Mouse (Mus musculus) adrenal gland, postnatal 10 days (tissue): ENCODE data around the gene Stox2. TPM values are rescaled to one million over a fixed set of nuclear protein-coding genes. Genes with fewer than 3 reads are reported as not detected.
"Not testable (repeated sequence)": the region's sequence is repeated elsewhere in the genome, so short reads cannot be mapped to it uniquely, and the experiment has no call there.

Source experiments
- DNase-seq: peaks from one replicate; pipeline ENCODE4 v3.0.0; 2021; ENCODE audit warnings: mixed read lengths
- long read RNA-seq, 2 experiments: library from polyadenylated mRNA; stranded (forward); transcript quantifications; one replicate each; pipeline ENCODE4 v2.0.0; 2021
- total RNA-seq, 2 experiments: library from RNA; stranded (reverse); gene quantifications; 2 replicates each; pipeline ENCODE4 v1.2.3; 2021

The Stox2 gene
- total RNA-seq = 10 to 100 TPM; 12.4 to 18.8 TPM
- long read RNA-seq, experiment 1, partial matches to known transcripts = 1 of 2 reads
- long read RNA-seq, experiment 1, other reads (novel, unspliced or antisense) = 1 of 2 reads
- long read RNA-seq, experiment 2, partial matches to known transcripts = 0 of 1 reads
- long read RNA-seq, experiment 2, other reads (novel, unspliced or antisense) = 1 of 1 reads

DNA sequence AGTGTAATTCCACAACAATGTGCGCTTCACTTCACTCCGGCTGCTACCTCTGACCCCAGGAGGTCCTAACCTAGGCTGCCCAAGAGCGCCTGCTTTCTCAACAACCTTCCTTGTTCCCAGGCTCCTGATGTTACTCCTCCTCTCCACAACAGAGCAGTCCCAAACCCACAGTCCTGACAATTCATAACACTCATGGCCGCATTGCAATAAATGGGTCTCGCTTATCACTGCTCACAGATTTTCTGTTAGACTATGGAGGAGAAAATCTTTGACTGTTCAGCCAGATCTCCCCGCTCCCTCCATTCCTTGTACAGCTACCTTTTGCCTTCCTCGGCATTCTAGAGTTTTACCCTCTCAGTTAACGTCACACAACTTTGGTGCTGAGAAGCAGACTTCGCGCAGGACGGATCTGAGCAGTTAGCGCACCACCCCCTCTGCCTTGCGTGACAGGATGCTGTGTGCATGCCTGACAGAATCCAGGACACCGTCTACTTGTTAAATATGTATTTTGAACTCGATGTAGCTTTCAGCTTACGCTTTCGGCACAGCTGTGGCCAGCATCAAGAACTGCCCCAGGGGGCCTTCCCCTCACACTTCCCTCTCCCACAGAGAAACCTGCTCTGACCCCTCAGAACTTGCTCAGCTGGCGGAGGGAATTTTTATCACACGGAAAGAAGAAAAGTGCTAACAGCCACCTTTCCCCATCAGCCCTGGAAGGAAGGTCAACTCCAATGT lies at the start of gene Stox2:
Gene Stox2 (minus strand): TSS at position 51 of the 735 bp plus-strand sequence.
- DNase-seq = no peak

DNA sequence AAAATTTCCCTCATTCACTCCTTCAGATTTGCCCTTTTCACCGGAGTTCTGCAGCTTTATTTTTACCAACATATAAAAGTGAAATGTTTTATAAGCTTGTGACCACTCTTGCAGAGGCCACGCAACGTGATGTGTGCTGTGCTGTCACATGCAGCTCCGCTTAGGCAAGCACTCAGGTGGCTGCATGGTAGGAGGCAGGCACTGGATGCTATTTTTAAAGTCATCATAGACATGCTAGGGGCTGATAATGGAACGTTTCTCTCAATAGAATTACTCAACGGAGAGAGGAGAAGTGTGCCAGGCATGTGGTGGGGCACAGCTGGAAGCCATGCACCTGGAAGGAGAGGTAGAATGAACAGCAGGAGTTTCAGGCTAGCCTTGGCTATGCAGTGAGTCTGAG lies 49.3 kb upstream of the Stox2 start:
- DNase-seq = no peak

DNA sequence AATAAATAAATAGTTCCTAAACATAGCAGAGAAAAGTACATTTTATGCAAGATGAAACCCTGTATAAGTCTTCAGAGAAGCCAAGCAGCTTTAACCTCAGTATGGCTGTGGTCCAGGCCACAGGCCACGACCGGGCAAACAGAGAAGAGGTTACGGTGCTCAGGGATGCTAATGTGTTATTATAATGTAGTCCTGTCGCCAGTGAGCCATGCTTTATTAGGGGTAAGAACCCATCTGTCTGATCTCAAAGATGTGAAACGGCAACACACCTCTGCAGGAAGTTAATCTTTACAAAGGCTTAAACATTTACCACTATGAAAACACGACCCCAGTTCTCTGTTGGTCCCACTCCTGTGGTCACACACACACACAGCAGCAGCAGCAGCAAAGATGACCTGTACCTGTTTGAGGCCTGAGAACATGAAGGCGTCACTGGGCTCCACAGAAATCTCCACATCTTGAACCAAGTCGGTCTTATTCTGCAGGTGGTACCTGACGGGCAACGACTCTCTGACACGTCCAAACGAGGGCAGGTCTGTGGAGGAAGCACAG lies 48.5 kb upstream of the Stox2 start:
- DNase-seq = no peak

DNA sequence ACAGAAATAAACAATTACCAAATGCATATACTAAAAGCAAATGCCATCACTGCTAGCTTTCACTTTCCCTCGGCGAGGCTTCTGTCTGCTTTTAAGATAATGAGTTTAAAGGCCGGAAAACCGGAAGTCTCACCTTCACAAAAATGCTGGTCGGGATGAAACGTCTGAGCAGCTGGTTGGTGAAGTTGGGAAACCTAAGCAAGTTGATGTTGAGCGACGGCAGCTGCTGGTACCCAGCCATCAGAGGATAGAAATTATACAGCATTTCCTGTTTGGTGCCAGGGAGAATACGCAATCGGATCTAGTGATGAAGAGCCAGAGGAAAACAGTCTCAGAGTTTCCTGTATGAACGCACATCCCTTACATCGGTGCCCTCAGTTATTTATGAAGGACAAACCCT lies 46.9 kb upstream of the Stox2 start:
- no peak for DNase-seq

DNA sequence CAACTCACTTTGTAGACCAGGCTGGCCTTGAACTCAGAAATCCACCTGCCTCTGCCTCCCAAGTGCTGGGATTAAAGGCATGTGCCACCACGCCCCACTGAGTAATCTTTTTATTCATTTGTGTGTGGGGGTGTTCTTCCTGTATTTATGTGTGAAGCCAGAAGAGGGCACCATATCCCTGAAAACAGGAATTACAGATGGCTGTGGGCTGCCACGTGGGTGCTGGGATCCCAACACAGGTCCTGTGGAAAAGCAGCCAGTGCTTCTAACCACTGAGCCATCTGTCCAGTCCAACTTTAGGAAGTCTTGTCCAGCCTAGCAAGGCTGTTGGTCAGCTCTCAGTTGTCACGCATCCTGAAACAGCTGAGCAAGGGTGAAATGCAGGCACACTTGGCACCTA lies 41.1 kb upstream of the Stox2 start:
- DNase-seq = no peak

DNA sequence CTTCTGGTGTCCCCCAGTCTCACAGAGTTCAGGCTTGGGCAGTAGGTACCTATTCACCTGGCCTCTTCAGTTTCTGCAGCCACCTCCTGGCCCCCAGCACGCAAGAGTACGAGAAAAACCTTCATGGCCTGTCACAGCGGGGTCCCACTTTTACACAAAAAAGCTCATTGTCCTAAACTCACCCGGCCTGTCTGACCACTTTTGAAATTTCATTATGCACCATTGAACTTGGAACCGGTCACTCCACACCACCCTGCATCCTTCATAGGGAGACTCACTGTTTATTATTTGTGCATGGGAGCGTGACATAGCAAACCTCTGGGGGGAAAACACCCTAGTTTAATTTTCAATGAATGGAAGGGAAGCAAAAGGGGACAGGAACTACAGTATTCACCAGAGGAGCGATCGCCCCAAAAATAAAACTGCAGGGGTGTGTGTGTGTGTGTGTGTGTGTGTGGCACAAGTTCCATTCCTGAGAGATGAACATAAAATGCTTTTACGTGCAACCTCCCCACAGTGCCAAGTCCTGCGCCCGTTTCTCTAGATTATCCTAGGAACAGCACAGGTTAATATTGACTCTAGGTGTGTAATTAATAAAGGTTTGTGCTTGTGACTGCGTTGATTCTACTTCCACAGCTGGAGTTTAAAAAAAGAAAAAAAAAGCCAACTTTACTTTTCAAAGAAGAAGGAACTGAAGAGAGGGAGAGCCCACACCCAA lies 36.4 kb upstream of the Stox2 start:
- DNase-seq = no peak

DNA sequence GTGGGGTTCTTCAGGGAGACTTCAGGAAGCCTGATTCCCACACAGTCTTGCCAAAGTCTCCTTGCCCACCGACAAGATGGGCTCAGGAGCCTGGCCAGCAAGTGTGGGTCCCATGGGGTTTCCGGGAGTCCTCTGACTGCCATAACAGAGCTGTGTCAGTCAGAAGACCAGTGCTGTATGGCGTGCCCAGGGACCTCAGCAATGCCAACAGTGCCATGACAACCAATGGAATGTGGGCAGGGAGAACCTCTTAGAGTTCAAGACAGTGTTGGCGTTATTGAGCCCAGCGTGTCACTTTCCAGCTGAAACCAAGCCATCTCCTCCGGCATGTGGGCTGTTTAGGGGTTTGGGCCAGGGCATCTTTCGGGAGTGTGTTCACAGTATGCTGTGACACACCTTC lies 33.9 kb upstream of the Stox2 start:
- DNase-seq = no peak

DNA sequence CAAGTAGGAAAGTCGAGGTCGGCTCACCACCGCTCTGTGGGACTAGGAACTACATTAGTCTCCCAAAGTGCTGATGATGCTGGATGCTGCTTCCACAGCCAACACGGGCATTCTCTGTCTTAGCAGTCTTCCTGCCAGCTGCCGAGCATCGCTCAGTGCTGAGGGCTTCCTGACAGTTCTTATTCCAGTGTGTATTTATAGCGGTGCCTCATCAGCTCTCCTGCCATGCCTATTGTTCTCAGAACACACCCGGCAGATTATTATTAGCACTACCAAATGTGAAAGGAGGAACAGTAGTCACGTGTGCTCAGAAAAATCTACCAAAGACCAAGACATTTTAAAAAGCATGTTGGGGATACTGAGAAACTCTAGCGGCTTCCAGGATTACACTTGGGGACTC lies 15.5 kb upstream of the Stox2 start:
- peak; percentile 23 for DNase-seq

DNA sequence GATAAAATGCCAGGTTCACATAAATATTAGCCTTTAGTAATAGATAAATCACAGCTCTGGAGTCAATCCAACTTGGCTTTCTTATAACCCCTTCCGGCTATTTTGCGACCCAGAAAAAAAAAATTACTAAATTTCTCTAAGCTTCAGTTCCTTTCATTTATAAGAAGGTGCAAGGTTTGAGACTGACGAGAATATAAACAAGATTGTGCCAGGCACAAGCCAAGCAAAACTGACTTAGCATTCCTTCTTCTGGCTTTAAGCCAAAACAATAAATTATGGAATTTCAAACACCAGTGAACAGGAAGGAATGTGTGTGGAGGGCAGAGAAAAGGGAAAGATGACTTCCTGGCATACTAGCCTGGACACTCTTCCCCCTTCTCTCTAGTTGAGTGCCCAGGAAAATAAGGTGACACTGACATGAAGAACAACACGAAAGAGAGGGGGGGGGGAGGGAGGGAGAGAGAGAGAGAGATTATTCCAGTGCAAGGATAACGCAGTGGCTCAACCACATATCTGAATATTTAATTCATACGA lies 13.1 kb upstream of the Stox2 start:
- no peak for DNase-seq

DNA sequence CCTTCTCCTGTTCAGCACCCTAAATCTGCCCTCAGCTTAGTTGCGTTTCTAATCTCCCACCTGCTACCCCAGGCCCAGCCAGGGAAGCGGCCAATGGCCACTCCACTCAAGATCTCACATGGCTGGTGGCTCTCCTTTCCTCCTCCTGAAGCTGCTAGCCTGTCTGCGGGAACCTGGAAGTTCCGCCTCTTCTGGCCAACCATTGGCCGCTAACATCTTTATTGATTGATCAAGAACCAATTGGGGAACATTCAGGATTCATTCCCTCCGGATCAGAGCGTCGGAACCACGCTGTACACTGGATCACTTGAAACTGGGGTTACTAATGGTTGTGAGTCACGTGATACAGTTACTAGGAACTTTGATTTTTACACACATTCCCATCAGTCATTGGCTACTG lies 12.4 kb upstream of the Stox2 start:
- peak; percentile 8 for DNase-seq

DNA sequence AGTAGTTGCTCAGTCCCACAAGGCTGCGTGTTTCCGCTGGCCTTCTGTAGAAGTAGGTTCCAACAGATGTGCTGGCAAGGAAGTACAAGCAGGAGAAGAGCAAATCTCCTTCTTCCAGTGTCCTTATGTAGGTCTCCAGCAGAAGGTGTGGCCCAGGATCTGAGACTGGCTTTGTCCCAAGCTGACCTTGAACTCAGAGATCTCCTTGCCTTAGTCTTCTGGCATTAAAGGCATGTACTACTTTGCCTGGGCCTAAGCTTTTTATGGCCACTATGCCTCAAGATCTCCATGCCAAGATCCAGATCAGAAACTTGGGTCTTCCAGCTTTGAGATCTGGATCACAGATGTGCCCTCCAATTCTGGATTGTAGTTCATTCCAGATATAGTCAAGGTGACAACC lies 3.0 kb upstream of the Stox2 start:
- not testable (repeated sequence) for DNase-seq

DNA sequence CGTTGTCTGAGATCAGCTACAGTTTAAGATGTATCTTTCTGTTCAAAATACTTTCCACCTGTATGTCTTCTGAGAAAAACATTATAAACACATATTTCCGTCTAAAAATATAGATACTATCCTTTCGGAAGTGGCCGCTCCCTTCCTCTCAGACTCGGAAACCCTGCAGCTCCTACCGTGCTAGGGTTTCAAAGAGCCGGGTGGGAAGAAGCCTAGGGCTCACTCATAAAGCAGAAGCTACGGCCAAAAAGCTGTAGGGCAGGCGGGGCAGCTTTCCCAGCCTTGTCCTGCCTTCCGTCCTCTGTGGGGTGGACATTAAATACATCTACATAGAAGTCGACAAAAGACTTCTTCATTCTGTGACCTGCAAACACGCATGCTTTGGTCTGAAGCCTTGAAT lies 6.9 kb downstream of the Stox2 start:
- DNase-seq = no peak

DNA sequence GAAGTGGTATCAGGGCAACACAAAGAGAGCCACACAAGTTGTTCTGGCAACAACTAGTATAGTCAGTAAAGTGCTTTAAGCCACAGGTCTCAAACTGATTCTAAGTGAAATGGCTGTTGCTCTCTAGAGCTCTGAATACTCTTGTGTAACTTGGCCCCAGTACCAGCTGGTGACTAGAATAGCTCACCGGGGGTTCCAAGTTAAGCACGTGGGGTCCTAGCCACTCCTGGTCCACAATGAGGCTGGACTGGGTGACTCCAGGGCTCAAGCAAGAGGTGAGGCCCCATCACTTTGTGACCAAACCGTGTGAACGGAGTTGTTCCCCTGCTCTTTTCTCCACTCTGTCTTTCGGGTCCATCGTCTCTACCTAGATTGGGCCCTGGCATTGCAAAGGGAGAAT lies 8.2 kb downstream of the Stox2 start:
- DNase-seq = no peak

DNA sequence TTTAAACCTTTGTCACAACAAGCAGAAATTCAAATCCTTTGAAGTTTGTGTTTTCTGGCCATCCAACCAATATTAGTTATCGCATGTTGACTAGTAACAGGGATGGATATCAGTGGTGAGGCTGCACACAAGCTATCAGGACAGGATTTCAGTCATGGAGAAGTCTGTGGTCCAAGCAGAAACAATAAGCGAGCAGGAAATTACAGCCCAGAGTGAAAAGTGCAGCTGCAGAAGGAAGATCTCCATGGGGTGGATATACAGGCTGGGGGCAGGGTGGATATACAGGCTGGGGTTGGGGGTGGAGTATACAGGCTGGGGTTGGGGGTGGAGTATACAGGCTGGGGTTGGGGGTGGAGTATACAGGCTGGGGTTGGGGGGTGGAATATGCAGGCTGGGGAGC lies 10.3 kb downstream of the Stox2 start:
- DNase-seq = no peak

DNA sequence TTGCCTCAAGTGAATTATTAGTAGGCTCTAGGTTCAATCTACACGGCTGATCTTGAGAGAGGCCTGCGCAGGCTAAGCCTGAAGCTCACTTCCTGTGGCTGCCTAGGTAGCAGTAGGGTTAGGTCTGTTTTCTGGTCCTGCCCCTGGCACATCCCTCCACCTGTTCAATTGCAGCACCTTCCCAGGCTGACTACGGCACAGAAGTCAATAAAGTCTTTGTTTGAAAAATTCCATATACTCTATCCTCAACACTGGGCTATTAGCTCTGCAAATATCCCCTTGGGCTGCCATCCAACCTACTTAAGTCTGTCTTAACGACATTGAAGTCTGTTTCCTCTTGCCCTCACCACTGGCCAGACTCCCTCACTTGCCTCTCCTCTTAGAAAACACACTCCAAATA lies 10.8 kb downstream of the Stox2 start:
- DNase-seq = no peak

DNA sequence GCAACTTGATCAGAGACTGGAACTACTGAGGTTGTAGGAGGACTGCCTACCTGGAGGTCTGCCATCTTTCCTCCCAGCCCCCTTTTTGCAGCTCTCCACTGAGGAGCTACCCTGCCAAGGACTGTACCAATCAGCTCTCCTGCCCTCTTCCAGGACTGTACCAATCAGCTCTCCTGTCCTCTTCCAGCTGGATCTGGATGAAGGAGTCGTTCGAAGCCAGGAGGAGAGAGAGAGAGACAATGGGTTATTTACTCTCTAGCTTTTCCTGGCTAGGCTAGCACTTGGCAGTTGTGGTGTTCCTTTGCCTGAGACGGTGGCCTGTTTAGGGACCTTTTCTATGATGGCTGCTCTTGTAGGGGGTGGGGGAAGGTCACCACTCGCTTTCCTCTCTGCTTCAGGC lies 14.9 kb downstream of the Stox2 start:
- no peak for DNase-seq

DNA sequence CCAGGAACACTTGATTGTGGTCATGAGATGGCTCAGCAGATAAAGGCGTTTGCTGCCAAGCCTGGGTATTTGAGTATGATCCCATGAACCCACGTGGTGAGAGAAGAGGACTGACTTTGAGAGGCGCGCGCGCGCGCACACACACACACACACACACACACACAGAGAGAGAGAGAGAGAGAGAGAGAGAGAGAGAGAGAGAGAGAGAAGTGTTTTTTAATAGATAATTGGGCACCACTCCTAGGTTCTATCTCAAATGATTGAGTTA lies 32.0 kb downstream of the Stox2 start:
- peak; percentile 20 for DNase-seq

DNA sequence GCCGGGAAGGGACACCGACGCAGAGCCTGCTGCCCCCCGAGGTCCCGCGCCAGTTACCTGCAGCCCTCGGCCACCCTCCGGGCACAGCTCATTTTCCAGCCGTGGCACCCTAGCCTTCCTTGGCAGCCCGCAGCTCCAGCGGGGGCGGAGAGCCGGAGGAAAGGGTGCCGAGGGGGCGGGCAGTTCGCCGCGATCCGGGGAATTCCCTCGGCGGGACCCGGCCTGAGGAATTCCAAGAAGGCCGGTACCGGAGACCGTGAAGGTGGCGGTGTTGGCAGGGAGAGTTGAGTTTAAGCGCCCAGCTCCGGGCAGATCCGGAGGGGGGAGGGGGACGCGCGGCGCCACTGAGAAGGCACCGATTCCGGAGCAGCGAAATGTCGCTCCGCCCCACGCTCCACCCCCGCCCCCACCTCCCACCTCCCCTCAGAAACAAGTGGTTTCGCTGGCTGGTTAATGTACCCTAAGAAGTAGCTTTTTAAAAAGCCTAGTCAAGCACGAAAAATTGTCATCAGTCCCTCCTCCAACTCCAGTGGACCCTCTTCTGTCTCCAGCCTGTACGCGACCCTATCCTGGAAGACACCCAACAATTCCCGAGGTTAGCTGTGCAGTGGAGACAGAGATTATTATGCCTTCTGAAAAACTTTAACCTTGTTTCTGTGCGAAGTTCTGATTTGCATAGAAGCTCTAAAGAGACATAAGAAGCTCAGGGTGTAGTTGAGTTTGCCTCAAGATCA lies 32.5 kb downstream of the Stox2 start:
- DNase-seq = peak; percentile 78

DNA sequence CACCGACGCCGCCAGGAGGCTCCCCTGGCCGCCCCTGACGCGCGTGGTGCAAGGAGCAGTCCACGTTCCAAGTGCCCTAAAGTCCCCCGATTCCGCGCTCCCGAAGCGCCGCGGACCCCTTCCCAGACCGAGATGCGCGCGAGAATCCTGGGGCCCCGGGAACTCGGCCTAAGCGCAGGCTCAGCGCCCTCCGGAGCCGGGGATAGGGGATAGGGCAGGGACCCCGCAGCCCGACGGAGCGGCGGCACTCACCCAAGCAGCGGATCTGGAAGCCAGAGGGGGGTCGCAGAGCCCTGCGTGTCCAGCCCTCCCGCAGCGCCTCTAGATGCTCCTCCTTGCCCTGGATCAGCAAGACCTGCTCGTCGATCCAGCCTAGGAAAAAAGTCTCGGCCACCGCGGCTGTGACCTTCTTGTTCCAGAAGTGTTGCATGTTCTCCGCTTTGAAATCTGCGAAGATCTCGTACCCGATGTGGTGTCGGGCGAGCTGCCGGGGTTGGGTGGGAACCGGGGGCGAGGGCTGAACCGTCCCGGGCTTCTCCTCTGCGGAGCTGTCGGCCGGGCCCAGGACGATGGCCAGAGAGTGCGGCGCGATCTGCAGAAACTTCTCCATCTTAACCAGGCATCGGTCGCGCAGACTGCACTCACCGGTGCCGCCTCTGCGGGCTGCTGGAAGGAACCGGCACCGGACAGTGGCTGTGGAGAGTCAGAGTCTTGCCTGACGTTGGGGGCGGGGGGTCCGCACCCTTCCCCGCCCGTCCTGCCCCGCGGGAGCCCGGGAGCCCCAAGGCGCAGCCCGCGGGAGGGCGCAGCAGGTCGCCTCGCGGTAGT lies 33.3 kb downstream of the Stox2 start:
- peak; percentile 38 for DNase-seq

DNA sequence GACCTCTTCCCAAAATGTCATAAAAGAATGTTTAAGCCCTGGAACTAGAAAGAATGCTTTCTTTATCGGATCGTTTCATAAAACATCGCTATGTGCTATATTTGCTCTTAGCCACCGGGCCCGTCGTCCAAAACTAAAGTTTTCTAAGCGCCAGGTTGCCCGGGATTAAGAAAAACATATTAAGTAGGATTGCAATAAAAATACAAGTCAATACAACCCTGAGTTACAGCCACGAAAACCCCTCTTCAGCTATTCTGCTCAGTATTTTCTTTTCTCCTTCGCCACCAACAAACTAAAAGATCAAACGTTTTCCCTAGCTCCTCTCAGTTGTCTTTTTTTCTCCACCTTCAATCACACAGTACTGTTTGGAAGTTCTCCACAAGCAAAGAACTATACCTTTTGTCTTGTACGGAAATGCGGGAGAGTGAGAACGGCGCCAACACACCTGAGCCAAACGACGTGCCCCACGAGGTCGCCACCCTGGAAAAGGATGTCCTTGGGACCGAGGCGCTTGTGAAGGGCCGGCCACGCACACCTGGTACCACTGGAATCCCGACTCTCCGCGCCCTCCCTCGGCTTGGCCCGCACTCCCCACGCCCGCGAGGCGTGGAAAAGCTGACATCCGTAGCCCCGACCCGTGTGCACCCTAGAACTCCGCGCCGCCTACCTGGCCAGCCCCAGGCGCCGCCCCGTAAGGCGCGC lies 34.0 kb downstream of the Stox2 start:
- DNase-seq = no peak

DNA sequence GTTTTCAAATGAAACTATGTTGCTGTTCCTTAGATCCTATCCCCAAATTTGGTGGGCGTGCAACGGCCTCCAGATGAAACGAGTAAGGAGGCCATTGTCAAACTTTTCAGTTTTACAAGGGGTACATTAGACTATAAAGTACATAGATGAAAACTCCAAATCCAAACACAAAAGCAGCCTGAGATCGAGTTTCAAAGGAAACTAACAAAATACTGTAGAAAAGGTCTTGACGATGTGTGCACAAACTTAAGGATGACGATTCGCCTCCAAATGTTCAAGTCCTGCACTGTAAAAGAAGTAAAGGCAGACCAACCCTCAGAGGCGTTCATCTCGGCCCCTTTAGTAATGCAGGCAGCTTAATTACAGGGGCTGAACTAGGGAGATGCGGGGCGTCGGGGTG lies 34.8 kb downstream of the Stox2 start:
- DNase-seq = no peak
